Comparison of ENCODE assay signal across 9 mouse cellular contexts in the genomic region with DNA sequence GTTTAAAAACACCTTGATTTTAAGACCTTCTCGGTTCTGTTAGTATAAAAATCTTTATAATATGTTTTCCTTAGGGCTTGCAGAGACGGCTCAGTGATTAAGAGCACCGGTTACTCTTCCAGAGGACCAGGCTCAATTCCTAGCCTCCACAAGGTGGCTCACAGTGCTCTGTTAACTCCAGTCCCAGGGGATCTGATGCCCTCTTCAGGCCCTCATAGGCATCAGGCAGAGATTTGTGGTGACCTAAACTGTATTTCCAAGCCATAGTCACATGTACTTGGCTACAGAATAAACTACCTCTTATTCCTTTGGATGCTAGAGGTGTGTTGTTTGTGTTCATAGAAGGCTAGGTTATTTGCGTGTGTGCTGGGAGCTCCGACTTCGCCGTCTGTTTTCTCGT.
DNase-seq lines count a peak whose midpoint lies in the region; ATAC-seq lines count a peak whose summit lies in the region.
"Had no signal": no experiment of that assay in that cellular context is flagged by ENCODE, and none has a peak within 500 bp of the region (broad histone marks: within the 10 kb centered on the region; RNA-seq: fewer than 3 reads in every experiment).

No protein-coding gene starts in this region.

- DNase-seq in embryo, embryonic 10 days (ENCODE audit: low spot score), result peak; percentile 25
- no peak for DNase-seq in embryo, embryonic 9.5 days (ENCODE audit: extremely low spot score)
- DNase-seq in left cerebral cortex, postnatal 14 days (ENCODE audit: low spot score in 2 of 2), result peak; percentile 38 to 49
- DNase-seq in left cerebral cortex, postnatal 10 days (ENCODE audit: extremely low spot score in 1 of 2, low spot score in 2 of 2), result no peak
- peak; percentile 45 for DNase-seq in ZHBTc4 (ENCODE audit: low read depth, low spot score)
- DNase-seq in left cerebral cortex, postnatal 36 days (ENCODE audit: low spot score in 2 of 2), result peak; percentile 8 to 19
- DNase-seq in adrenal gland, postnatal 10 days, result no peak

- no peaks in the 10 kb centered on the region for H3K9me3 ChIP-seq in hindbrain, embryonic 16.5 days (ENCODE audit: control insufficient read depth, low read length)
- H3K9me3 ChIP-seq: hindbrain, embryonic 15.5 days had no signal

- H3K27me3 ChIP-seq in hindbrain, embryonic 16.5 days (replicated peaks; ENCODE audit: control insufficient read depth, insufficient read depth, low read length), result no peaks in the 10 kb centered on the region
- H3K27me3 ChIP-seq: hindbrain, embryonic 15.5 days had no signal

- no peak overlapping the region for H3K27ac ChIP-seq in hindbrain, embryonic 16.5 days (ENCODE audit: low read depth, low read length)
- H3K27ac ChIP-seq: hindbrain, embryonic 15.5 days had no signal

- H3K36me3 ChIP-seq in hindbrain, embryonic 16.5 days (ENCODE audit: control insufficient read depth, insufficient read depth, low read length), result no peaks in the 10 kb centered on the region
- H3K36me3 ChIP-seq: hindbrain, embryonic 15.5 days had no signal

- H3K9ac ChIP-seq in hindbrain, embryonic 16.5 days (ENCODE audit: low read depth, low read length), result no peak overlapping the region
- H3K9ac ChIP-seq: hindbrain, embryonic 15.5 days had no signal

- H3K4me1 ChIP-seq in hindbrain, embryonic 16.5 days (ENCODE audit: control insufficient read depth, insufficient read depth, low read depth, low read length), result no peaks in the 10 kb centered on the region
- H3K4me1 ChIP-seq: hindbrain, embryonic 15.5 days had no signal

- H3K4me2 ChIP-seq in hindbrain, embryonic 16.5 days (ENCODE audit: low read length), result no peak overlapping the region
- H3K4me2 ChIP-seq: hindbrain, embryonic 15.5 days had no signal

- WGBS in hindbrain, embryonic 16.5 days, result 68% methylated on average over 8 of the region's 8 CpGs

- ATAC-seq in hindbrain, embryonic 16.5 days, result no peak

- intact Hi-C loops in left cerebral cortex, postnatal 14 days (cut with DNase I), result loop anchor here (5.0 kb wide), 1 partner anchor 48 kb away; no protein-coding TSS in a partner anchor
- intact Hi-C loops in left cerebral cortex, postnatal 10 days (cut with DNase I), result no loop called here
- intact Hi-C loops in left cerebral cortex, postnatal 36 days (cut with DNase I), result no loop called here

- H3K4me3 ChIP-seq in hindbrain, embryonic 16.5 days (ENCODE audit: low read length), result no peak overlapping the region
- H3K4me3 ChIP-seq: hindbrain, embryonic 15.5 days had no signal

Comparison
In these comparisons a context has a peak if more than half of its experiments do, and no peak if none do; other contexts are left out.
1. DNase-seq: peak in embryo, embryonic 10 days (single experiment), left cerebral cortex, postnatal 14 days (2 of 2), ZHBTc4 (single experiment) and left cerebral cortex, postnatal 36 days (2 of 2); none in embryo, embryonic 9.5 days (single experiment), left cerebral cortex, postnatal 10 days (0 of 2) and adrenal gland, postnatal 10 days (single experiment).